Mouse (Mus musculus): ENCODE measurements around the gene Ptprd. TPM values are rescaled to one million over a fixed set of nuclear protein-coding genes. Genes with fewer than 3 reads are reported as not detected.
"Not testable (repeated sequence)": the region's sequence is repeated elsewhere in the genome, so short reads cannot be mapped to it uniquely, and the experiment has no call there.

Gene Ptprd
- polyA plus RNA-seq, 1 experiment from 2014 or later: 0.32 TPM

GRCm38 (mm10) chr4:76443553-76443952, 1768.2 kb downstream of the Ptprd start:
- in situ Hi-C loops (cut with MboI; ENCODE audit: low pct_unique_long_range_greater_than_20kb): no loop called here
- ATAC-seq: no peak
- TF ChIP-seq CTCF (IDR thresholded peaks at IDR 0.05): no peak
- no peaks in the 10 kb centered on the region for H3K27me3 ChIP-seq
- POLR2A ChIA-PET: interaction anchor here (0.6 kb wide), 1 partner anchor 1546 kb away, joined by 3 read pairs; no protein-coding TSS in a partner anchor
- CTCF ChIA-PET: no interaction called here
- DNase-seq (ENCODE audit: low read depth, low spot score): no peak

GRCm38 (mm10) chr4:76440791-76441364, 1770.9 kb downstream of the Ptprd start:
- ATAC-seq: no peak
- no peak for TF ChIP-seq CTCF (IDR thresholded peaks at IDR 0.05)
- CTCF ChIA-PET: no interaction called here
- POLR2A ChIA-PET: no interaction called here
- H3K27me3 ChIP-seq: no peaks in the 10 kb centered on the region
- in situ Hi-C loops (cut with MboI; ENCODE audit: low pct_unique_long_range_greater_than_20kb): no loop called here
- no peak for DNase-seq (ENCODE audit: low read depth, low spot score)

- in situ Hi-C loops (cut with MboI; ENCODE audit: low pct_unique_long_range_greater_than_20kb): no loop called here
- H3K27me3 ChIP-seq: no peaks in the 10 kb centered on the region
- POLR2A ChIA-PET: no interaction called here
- DNase-seq (ENCODE audit: low read depth, low spot score) (no peak), ATAC-seq (no peak)
- TF ChIP-seq CTCF (IDR thresholded peaks at IDR 0.05): no peak
- CTCF ChIA-PET: no interaction called here
These were observed 1773.2 kb downstream of the Ptprd start for GRCm38 (mm10) chr4:76438496-76439079.

GRCm38 (mm10) chr4:76438068-76438467, 1773.7 kb downstream of the Ptprd start:
- no peaks in the 10 kb centered on the region for H3K27me3 ChIP-seq
- CTCF ChIA-PET: no interaction called here
- no peak for TF ChIP-seq CTCF (IDR thresholded peaks at IDR 0.05)
- in situ Hi-C loops (cut with MboI; ENCODE audit: low pct_unique_long_range_greater_than_20kb): no loop called here
- POLR2A ChIA-PET: no interaction called here
- no peak for ATAC-seq
- no peak for DNase-seq (ENCODE audit: low read depth, low spot score)

- POLR2A ChIA-PET: no interaction called here
- in situ Hi-C loops (cut with MboI; ENCODE audit: low pct_unique_long_range_greater_than_20kb): no loop called here
These were observed 1775.8 kb downstream of the Ptprd start for GRCm38 (mm10) chr4:76435920-76436319.

GRCm38 (mm10) chr4:76429769-76430168, 1782.0 kb downstream of the Ptprd start:
- in situ Hi-C loops (cut with MboI; ENCODE audit: low pct_unique_long_range_greater_than_20kb): no loop called here
- no peaks in the 10 kb centered on the region for H3K27me3 ChIP-seq
- ATAC-seq: no peak
- TF ChIP-seq CTCF (IDR thresholded peaks at IDR 0.05): no peak
- CTCF ChIA-PET: interaction anchor here (1.2 kb wide), 1 partner anchor 18 kb away, joined by 5 read pairs; no protein-coding TSS in a partner anchor
- DNase-seq (ENCODE audit: low read depth, low spot score): no peak
- POLR2A ChIA-PET: no interaction called here

More at GRCm38 (mm10) chr4:76435920-76436319, 1775.8 kb downstream of the Ptprd start:
- no peak for TF ChIP-seq CTCF (IDR thresholded peaks at IDR 0.05)
- CTCF ChIA-PET: no interaction called here
- ATAC-seq: no peak
- no peaks in the 10 kb centered on the region for H3K27me3 ChIP-seq
- DNase-seq (ENCODE audit: low read depth, low spot score): no peak

GRCm38 (mm10) chr4:76427036-76427435, 1784.7 kb downstream of the Ptprd start:
- ATAC-seq; CTCF ChIA-PET; DNase-seq (ENCODE audit: low read depth, low spot score); in situ Hi-C loops (cut with MboI; ENCODE audit: low pct_unique_long_range_greater_than_20kb); H3K27me3 ChIP-seq; POLR2A ChIA-PET: not testable (repeated sequence)

GRCm38 (mm10) chr4:76425230-76425575, 1786.6 kb downstream of the Ptprd start:
- no peak for ATAC-seq
- CTCF ChIA-PET: no interaction called here
- in situ Hi-C loops (cut with MboI; ENCODE audit: low pct_unique_long_range_greater_than_20kb): no loop called here
- DNase-seq (ENCODE audit: low read depth, low spot score): no peak
- TF ChIP-seq CTCF (IDR thresholded peaks at IDR 0.05): no peak
- no peaks in the 10 kb centered on the region for H3K27me3 ChIP-seq
- POLR2A ChIA-PET: no interaction called here

- TF ChIP-seq CTCF (IDR thresholded peaks at IDR 0.05): no peak
- CTCF ChIA-PET: no interaction called here
- H3K27me3 ChIP-seq: no peaks in the 10 kb centered on the region
- in situ Hi-C loops (cut with MboI; ENCODE audit: low pct_unique_long_range_greater_than_20kb): no loop called here
- ATAC-seq (no peak), DNase-seq (ENCODE audit: low read depth, low spot score) (no peak)
- POLR2A ChIA-PET: no interaction called here
These were observed 1787.2 kb downstream of the Ptprd start for GRCm38 (mm10) chr4:76424324-76425229.

- no peaks in the 10 kb centered on the region for H3K27me3 ChIP-seq
- no peak for ATAC-seq
- DNase-seq (ENCODE audit: low read depth, low spot score): no peak
- TF ChIP-seq CTCF (IDR thresholded peaks at IDR 0.05): no peak
- in situ Hi-C loops (cut with MboI; ENCODE audit: low pct_unique_long_range_greater_than_20kb): no loop called here
- CTCF ChIA-PET: no interaction called here
- POLR2A ChIA-PET: no interaction called here
These were observed 1789.6 kb downstream of the Ptprd start for GRCm38 (mm10) chr4:76422113-76422512.

GRCm38 (mm10) chr4:76419641-76420040, 1792.1 kb downstream of the Ptprd start:
- ATAC-seq: no peak
- no peaks in the 10 kb centered on the region for H3K27me3 ChIP-seq
- in situ Hi-C loops (cut with MboI; ENCODE audit: low pct_unique_long_range_greater_than_20kb): no loop called here
- DNase-seq (ENCODE audit: low read depth, low spot score): no peak
- POLR2A ChIA-PET: no interaction called here
- no peak for TF ChIP-seq CTCF (IDR thresholded peaks at IDR 0.05)
- CTCF ChIA-PET: no interaction called here
